Mouse (Mus musculus) spleen, adult 2 months (tissue): ENCODE data around the gene Il1r1. TPM values are rescaled to one million over a fixed set of nuclear protein-coding genes. Genes with fewer than 3 reads are reported as not detected.
"Not testable (repeated sequence)": the region's sequence is repeated elsewhere in the genome, so short reads cannot be mapped to it uniquely, and the experiment has no call there.

Source experiments
- DNase-seq, 2 experiments: peaks; one replicate each; pipeline versions ENCODE4 v3.0.0 to v3.0.0-alpha.2; 2012 to 2021; ENCODE audit warnings: low spot score in 2 of 2, low read depth in 1 of 2
- H3K27ac ChIP-seq: fragments of 200-500 bp; 2 replicates; pipeline ENCODE4 v1.5.1; 2012; ENCODE audit warnings: low read length, inconsistent platforms; ENCODE audit not compliant: insufficient read depth
- H3K27me3 ChIP-seq: fragments of 200-500 bp; 2 replicates; pipeline ENCODE4 v1.6.1; 2012; ENCODE audit warnings: mild to moderate bottlenecking, moderate library complexity, low read length, inconsistent platforms; ENCODE audit not compliant: control insufficient read depth, insufficient read depth
- H3K36me3 ChIP-seq: fragments of 200-500 bp; 2 replicates; pipeline ENCODE4 v1.6.1; 2012; ENCODE audit warnings: mild to moderate bottlenecking, low read length, inconsistent platforms; ENCODE audit not compliant: control insufficient read depth, insufficient read depth
- H3K4me1 ChIP-seq: fragments of 200-500 bp; 2 replicates; pipeline ENCODE4 v1.6.1; 2011; ENCODE audit warnings: inconsistent platforms; ENCODE audit not compliant: control insufficient read depth, insufficient read depth, insufficient read length
- H3K4me3 ChIP-seq: fragments of 200-500 bp; 2 replicates; pipeline ENCODE4 v1.5.1; 2011; ENCODE audit warnings: mild to moderate bottlenecking, inconsistent platforms; ENCODE audit not compliant: insufficient read depth, insufficient read length; ENCODE audit errors: extremely low read depth
- CTCF ChIP-seq: fragments of 200-500 bp; IDR thresholded peaks from 2 replicates; pipeline ENCODE4 v1.5.1; 2011; ENCODE audit warnings: mild to moderate bottlenecking, inconsistent platforms; ENCODE audit not compliant: insufficient read depth, insufficient read length, insufficient replicate concordance; ENCODE audit errors: extremely low read depth
- POLR2A ChIP-seq: fragments of 200-500 bp; IDR thresholded peaks from 2 replicates; pipeline ENCODE4 v1.6.1; 2011; ENCODE audit warnings: low read depth, low read length, inconsistent platforms
- WGBS: fragments of 180-500 bp; shearing (Covaris S2); methylation state at CpG from one replicate; pipeline ENCODE4 v1.1.7; 2018; 5-methylcytosine and 5-hydroxymethylcytosine counted together
- polyA plus RNA-seq: library from polyadenylated mRNA; depleted of rRNA; stranded (reverse); fragments of >200 nt; gene quantifications from 2 replicates; pipeline ENCODE4 v1.2.3, GENCODE M21; 2012

Gene Il1r1
- polyA plus RNA-seq, 1 experiment: 3.9 TPM

GRCm38 (mm10) chr1:40290489-40291255 lies 65.8 kb downstream of the Il1r1 start:
- TF ChIP-seq CTCF: no peak
- TF ChIP-seq POLR2A: no peak
- WGBS: 68% methylated on average over 12 of the region's 12 CpGs
- Histone ChIP-seq H3K4me3 (no peak overlapping the region), H3K36me3 (no peaks in the 10 kb centered on the region), H3K27ac (no peak overlapping the region), H3K4me1 (0 out of 2 replicates have a peak, but pooled peaks cover 5% of the 10 kb centered on the region), H3K27me3 (no peaks in the 10 kb centered on the region)
- DNase-seq: no peak

GRCm38 (mm10) chr1:40292231-40292630 lies 67.4 kb downstream of the Il1r1 start:
- H3K4me3 ChIP-seq: no peak overlapping the region
- WGBS: 92% methylated on average over 2 of the region's 2 CpGs
- no peak overlapping the region for H3K27ac ChIP-seq
- 0 out of 2 replicates have a peak, but pooled peaks cover 5% of the 10 kb centered on the region for H3K4me1 ChIP-seq
- H3K27me3 ChIP-seq: no peaks in the 10 kb centered on the region
- no peaks in the 10 kb centered on the region for H3K36me3 ChIP-seq
- TF ChIP-seq POLR2A: no peak
- TF ChIP-seq CTCF: no peak
- no peak for DNase-seq

DNA sequence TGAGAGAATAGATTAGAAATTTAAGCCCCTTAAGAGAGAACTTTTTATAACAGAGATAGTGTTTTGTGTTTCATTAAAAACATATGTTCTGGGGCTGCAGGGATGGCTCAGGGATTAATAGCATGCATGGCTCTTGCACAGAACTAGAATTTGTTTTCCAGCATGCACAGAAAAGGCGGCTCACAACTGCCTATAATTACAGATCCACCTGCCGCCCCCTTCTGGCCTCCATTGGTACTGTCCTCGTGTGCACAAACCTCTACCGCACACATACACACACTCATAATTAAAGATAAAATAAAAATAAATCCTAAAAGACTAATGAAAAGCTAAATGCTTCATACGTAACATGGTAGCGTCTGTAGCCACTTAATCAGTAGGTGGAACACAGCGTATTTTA lies 69.0 kb downstream of the Il1r1 start:
- WGBS: 97% methylated on average over 7 of the region's 7 CpGs
- no peak overlapping the region for H3K27ac ChIP-seq
- TF ChIP-seq POLR2A (no peak), CTCF (no peak)
- no peak for DNase-seq
- H3K4me1 ChIP-seq: 0 out of 2 replicates have a peak, but pooled peaks cover 5% of the 10 kb centered on the region
- no peak overlapping the region for H3K4me3 ChIP-seq
- H3K27me3 ChIP-seq: no peaks in the 10 kb centered on the region
- no peaks in the 10 kb centered on the region for H3K36me3 ChIP-seq

DNA sequence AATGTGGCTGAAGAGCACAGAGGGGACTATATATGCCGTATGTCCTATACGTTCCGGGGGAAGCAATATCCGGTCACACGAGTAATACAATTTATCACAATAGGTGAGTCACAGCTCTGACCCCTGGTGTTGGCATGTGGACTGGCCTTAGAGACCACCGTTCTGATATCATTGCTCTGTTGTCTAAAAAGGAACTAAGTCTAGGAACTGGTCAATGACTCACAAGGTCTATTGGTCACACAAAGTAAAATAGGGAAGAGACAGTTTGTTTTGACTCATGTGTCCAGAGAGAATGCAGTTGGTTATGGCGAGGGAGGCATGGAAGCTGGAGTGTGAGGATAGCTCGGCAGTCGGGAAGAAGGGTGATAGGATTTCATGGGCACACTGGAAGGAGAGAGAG lies 69.9 kb downstream of the Il1r1 start:
- no peak for DNase-seq
- 0 out of 2 replicates have a peak, but pooled peaks cover 5% of the 10 kb centered on the region for H3K4me1 ChIP-seq
- WGBS: 82% methylated on average over 9 of the region's 9 CpGs
- H3K27me3 ChIP-seq: no peaks in the 10 kb centered on the region
- H3K4me3 ChIP-seq: no peak overlapping the region
- TF ChIP-seq POLR2A (no peak), CTCF (no peak)
- no peaks in the 10 kb centered on the region for H3K36me3 ChIP-seq
- H3K27ac ChIP-seq: no peak overlapping the region

- TF ChIP-seq POLR2A: no peak
- no peak for TF ChIP-seq CTCF
- H3K27me3 ChIP-seq: no peaks in the 10 kb centered on the region
- H3K4me3 ChIP-seq: no peak overlapping the region
- no peak for DNase-seq
- WGBS: 89% methylated on average over 2 of the region's 2 CpGs
- no peaks in the 10 kb centered on the region for H3K36me3 ChIP-seq
- H3K27ac ChIP-seq: no peak overlapping the region
- 0 out of 2 replicates have a peak, but pooled peaks cover 5% of the 10 kb centered on the region for H3K4me1 ChIP-seq
Measured at GRCm38 (mm10) chr1:40298053-40298452, 73.2 kb downstream of the Il1r1 start.

DNA sequence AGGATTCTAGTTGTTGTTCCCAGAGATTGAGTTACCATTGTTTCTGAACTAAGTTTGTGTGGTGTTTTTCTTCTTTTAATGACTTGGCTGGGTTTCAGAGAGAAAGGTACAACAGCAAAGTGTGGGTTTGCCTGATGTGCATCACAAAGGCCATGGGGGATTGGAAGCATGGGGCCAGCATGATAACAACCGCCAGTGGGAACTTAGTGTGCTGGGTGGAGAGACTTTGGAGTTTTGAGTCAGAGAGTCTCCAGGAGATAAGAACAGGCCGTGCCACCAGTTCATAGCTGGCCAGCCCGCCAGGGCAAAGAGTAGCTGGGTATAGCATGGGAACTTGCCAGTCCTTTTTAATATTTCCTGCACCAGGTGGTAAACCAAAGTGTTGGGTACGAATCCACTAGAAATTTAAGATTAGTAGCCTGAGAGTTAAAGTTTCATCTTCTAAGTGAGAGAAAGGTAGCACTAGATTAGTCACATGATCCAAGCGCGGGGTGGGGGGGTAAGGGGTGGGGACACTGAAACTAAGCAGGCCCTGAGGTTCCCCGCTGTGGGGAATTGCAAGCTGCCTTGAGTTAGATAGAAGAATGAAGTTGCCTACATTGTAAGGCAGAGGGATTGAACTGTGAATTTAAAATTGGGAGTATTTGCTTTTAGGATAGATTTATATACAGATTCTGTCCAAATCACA lies 78.4 kb downstream of the Il1r1 start:
- no peaks in the 10 kb centered on the region for H3K27me3 ChIP-seq
- H3K27ac ChIP-seq: no peak overlapping the region
- no peaks in the 10 kb centered on the region for H3K36me3 ChIP-seq
- no peak overlapping the region for H3K4me3 ChIP-seq
- 80% methylated on average over 7 of the region's 7 CpGs for WGBS
- no peak for TF ChIP-seq POLR2A
- TF ChIP-seq CTCF: no peak
- no peaks in the 10 kb centered on the region for H3K4me1 ChIP-seq
- DNase-seq: no peak

DNA sequence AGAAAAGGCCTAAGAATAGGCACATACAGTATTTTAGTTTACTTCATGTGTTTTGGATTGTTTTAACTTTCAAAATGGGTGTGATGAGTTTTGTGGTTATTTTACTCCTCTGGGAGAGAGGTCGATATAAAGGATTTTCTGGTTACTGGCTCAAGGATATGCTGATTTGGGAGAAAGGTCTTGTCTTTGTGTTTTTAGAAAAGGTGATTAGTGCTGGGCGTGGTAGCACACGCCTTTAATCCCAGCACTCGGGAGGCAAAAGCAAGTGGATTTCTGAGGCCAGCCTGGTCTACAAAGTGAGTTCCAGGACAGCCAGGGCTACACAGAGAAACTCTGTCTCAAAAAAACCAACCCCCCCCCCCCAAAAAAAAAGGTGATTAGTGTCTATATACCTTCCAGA lies 79.4 kb downstream of the Il1r1 start:
- not testable (repeated sequence) for H3K36me3 ChIP-seq

More for the DNA sequence above, 79.4 kb downstream of the Il1r1 start:
- WGBS: 79% methylated on average over 4 of the region's 4 CpGs
- not testable (repeated sequence) for H3K4me1 ChIP-seq, H3K4me3 ChIP-seq, H3K27me3 ChIP-seq, H3K27ac ChIP-seq, DNase-seq
